Mouse (Mus musculus): Measurements from ENCODE around the gene Slc12a3. TPM values are rescaled to one million over a fixed set of nuclear protein-coding genes. Genes with fewer than 3 reads are reported as not detected.

Slc12a3 gene
- 0.34 and 0.38 TPM in 2 replicates for polyA plus RNA-seq (2012; rRNA removed)

GRCm38 (mm10) chr8:94328932-94329728 lies at the start of gene Slc12a3:
TSS of gene Slc12a3 (plus strand) at chr8:94329201.

GRCm38 (mm10) chr8:94386214-94387026 lies 57.4 kb downstream of the Slc12a3 start, which contains the start of gene Herpud1:
TSS of gene Herpud1 (plus strand) at chr8:94386438.

Other genes with a start within 250 kb of the Slc12a3 start
- 55.0 and 62.2 TPM in 2 replicates for gene Bbs2, start 230.3 kb upstream of the Slc12a3 start, polyA plus RNA-seq (2012; rRNA removed)
- gene Mt4, start 192.0 kb upstream of the Slc12a3 start, polyA plus RNA-seq (2012; rRNA removed) = not detected in 2 replicates
- gene Mt3, start 176.6 kb upstream of the Slc12a3 start, polyA plus RNA-seq (2012; rRNA removed) = 148 and 175 TPM in 2 replicates
- 25.5 and 30.4 TPM in 2 replicates for gene Mt2, start 156.5 kb upstream of the Slc12a3 start, polyA plus RNA-seq (2012; rRNA removed)
- 56.7 and 61.3 TPM in 2 replicates for gene Mt1, start 150.1 kb upstream of the Slc12a3 start, polyA plus RNA-seq (2012; rRNA removed)
- gene Nup93, start 114.6 kb upstream of the Slc12a3 start, polyA plus RNA-seq (2012; rRNA removed) = 66.0 and 67.6 TPM in 2 replicates
- 52.8 and 60.3 TPM in 2 replicates for gene Herpud1, start 57.2 kb downstream of the Slc12a3 start, polyA plus RNA-seq (2012; rRNA removed)
- 0.96 and 1.3 TPM in 2 replicates for gene Nlrc5, start 105.2 kb downstream of the Slc12a3 start, polyA plus RNA-seq (2012; rRNA removed)
- 23.4 and 23.6 TPM in 2 replicates for gene Cpne2, start 203.8 kb downstream of the Slc12a3 start, polyA plus RNA-seq (2012; rRNA removed)